Mouse (Mus musculus) subcutaneous adipose tissue, adult 2 months (tissue): Measurements from ENCODE around the gene Thtpa. TPM values are rescaled to one million over a fixed set of nuclear protein-coding genes. Genes with fewer than 3 reads are reported as not detected.

Experiments
- polyA plus RNA-seq: library from polyadenylated mRNA; depleted of rRNA; stranded (reverse); fragments of >200 nt; gene quantifications from 2 replicates; pipeline ENCODE4 v1.2.3, GENCODE M21; 2012; ENCODE audit warnings: low replicate concordance; rRNA removed

Gene Thtpa
- 9.1 and 14.5 TPM in 2 replicates for polyA plus RNA-seq

GRCm38 (mm10) chr14:55094704-55095231 is at the start of gene Thtpa:
Gene Thtpa (plus strand): TSS chr14:55094784.

GRCm38 (mm10) chr14:55092011-55092577 is 2.5 kb upstream of the Thtpa start, which contains the start of gene Zfhx2:
Gene Zfhx2 (minus strand): TSS chr14:55092324.

GRCm38 (mm10) chr14:55105836-55106809 is 11.5 kb downstream of the Thtpa start, which contains the start of gene Ap1g2:
Gene Ap1g2 (minus strand): TSS chr14:55106593.

GRCm38 (mm10) chr14:55116425-55117200 is 22.0 kb downstream of the Thtpa start, which contains the start of gene Jph4:
Gene Jph4 (minus strand): TSS chr14:55116935.

Other genes starting within 250 kb of the Thtpa start
- gene Homez, start 223.8 kb upstream of the Thtpa start, polyA plus RNA-seq, result 7.0 and 8.3 TPM in 2 replicates
- gene Ppp1r3e, start 217.2 kb upstream of the Thtpa start, polyA plus RNA-seq, result 26.2 and 28.9 TPM in 2 replicates
- 69.8 and 79.4 TPM in 2 replicates for gene Bcl2l2, start 211.4 kb upstream of the Thtpa start, polyA plus RNA-seq
- gene Gm20521, start 211.3 kb upstream of the Thtpa start, polyA plus RNA-seq, result 3.5 TPM in 1 of 2 replicates, not detected in the other
- 151 and 188 TPM in 2 replicates for gene Pabpn1, start 202.3 kb upstream of the Thtpa start, polyA plus RNA-seq
- 69.2 and 135 TPM in 2 replicates for gene Slc22a17, start 181.7 kb upstream of the Thtpa start, polyA plus RNA-seq
- 27.8 and 56.0 TPM in 2 replicates for gene Efs, start 168.7 kb upstream of the Thtpa start, polyA plus RNA-seq
- gene Il25, start 162.1 kb upstream of the Thtpa start, polyA plus RNA-seq, result not detected in 2 replicates
- 1.2 and 2.3 TPM in 2 replicates for gene Cmtm5, start 158.5 kb upstream of the Thtpa start, polyA plus RNA-seq
- gene Myh6, start 127.9 kb upstream of the Thtpa start, polyA plus RNA-seq, result 0.37 TPM in 1 of 2 replicates, not detected in the other
- gene Gm17428, start 117.9 kb upstream of the Thtpa start, polyA plus RNA-seq, result not detected in 2 replicates
- gene Myh7, start 100.2 kb upstream of the Thtpa start, polyA plus RNA-seq, result 0.03 TPM in 1 of 2 replicates, not detected in the other
- gene Ngdn, start 79.3 kb upstream of the Thtpa start, polyA plus RNA-seq, result 14.0 and 16.3 TPM in 2 replicates
- 0.57 and 1.7 TPM in 2 replicates for gene Zfhx2, start 2.5 kb upstream of the Thtpa start, polyA plus RNA-seq
- 39.1 and 40.8 TPM in 2 replicates for gene Ap1g2, start 11.8 kb downstream of the Thtpa start, polyA plus RNA-seq
- 0.60 and 9.7 TPM in 2 replicates for gene Jph4, start 22.2 kb downstream of the Thtpa start, polyA plus RNA-seq
- not detected in 2 replicates for gene Dhrs2, start 127.2 kb downstream of the Thtpa start, polyA plus RNA-seq